Mouse (Mus musculus): ENCODE results near the gene Hdac1. TPM values are rescaled to one million over a fixed set of nuclear protein-coding genes. Genes with fewer than 3 reads are reported as not detected.
A peak's percentile ranks its signal among the peaks of the same experiment; 100 is the strongest.

The Hdac1 gene
- total RNA-seq, 2 experiments from 2014 or later = 102 to 125 TPM

DNA sequence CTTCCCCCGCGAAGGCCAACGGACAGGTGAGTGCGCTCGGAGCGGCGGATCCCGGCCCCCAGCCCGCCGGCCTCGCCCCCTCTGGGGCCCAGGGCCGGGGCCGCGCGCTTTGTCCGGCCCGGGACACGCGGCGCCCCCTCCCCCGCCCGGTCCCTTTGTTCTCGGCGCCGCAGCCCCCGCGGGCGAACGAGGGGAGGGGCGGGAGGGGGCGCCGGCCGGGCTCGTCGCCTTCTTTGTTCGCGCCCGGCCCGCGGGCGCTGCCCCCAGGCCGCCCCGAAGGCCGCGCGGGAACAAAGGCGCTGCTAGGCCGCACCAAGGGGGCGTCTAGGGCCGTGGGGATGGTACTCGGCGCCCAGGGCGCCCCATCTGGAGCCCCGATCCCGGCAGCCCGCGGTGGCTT is 28.6 kb downstream of the Hdac1 start:
- ATAC-seq (replicated peaks; ENCODE audit: low FRiP score, poor library complexity, severe bottlenecking) = no peak

DNA sequence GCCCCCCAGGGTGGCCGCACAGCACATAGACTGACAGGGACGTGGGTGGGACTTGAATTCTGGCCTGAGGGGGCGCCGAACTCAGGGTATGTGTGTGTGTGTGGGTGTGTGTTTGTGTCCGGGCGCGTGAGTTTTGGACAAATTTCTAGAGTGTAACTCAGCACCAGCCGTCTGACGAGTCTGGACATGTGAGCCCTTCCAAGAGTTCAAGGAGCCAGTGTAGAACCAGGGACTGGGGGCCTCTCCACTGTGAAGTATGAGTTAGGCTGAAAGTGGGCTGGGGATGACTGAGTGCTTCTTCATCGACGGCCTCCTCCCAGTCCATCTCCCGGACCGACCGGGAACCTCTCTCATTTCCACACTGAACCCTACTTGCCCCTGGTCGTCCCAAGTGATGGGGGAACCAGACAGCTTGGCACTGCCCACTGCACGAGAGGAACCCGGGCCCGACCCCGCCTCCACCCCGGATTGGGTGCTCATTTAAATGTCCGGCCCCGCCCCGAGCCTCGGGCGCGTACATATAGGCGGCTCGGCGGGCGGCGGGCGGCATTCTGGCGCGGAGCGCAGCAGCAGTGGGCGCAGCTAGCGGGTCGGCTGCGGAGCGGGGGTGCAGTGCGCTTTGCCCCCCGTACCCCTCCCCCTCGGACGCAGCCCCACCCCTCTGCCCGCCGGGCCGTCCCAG is 29.3 kb downstream of the Hdac1 start, which contains the start of gene Marcksl1:
Marcksl1 (plus strand) TSS at position 496 of the 682 bp plus-strand sequence.
- ATAC-seq (replicated peaks; ENCODE audit: low FRiP score, poor library complexity, severe bottlenecking) = peak; percentile 57

DNA sequence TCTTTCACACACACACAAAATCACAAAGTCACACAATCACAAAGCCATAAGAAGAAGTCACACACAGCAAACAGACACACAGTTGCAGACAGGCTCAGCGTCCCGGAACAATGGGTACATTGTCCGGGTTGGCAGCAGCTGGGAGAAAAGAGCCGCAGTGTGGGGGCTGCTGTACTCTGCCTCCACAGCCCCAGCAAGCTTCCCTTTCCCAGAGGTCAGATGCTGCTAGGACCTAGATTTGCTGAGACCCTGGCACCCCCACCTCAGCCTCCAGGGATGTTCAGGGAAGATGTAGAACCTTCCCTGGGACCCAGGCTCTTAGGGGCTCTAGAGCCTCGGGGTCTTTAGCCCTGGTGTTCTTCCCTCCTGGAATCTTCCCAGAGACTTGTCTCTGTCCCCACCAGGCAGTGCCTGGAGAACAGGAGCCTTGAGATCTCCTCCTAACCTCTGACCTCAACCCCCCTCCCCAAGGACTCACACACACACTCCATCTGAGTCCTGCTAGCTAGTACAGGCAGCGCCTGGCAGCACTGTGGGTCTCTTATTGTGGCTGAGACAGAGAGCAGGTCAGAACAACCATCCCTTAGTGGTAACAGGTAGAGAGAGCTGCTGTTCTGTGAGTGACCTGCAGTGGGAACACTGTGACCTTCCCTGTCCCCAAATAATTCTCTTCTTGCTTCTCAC is 31.0 kb downstream of the Hdac1 start:
- ATAC-seq (replicated peaks; ENCODE audit: low FRiP score, poor library complexity, severe bottlenecking) = no peak

DNA sequence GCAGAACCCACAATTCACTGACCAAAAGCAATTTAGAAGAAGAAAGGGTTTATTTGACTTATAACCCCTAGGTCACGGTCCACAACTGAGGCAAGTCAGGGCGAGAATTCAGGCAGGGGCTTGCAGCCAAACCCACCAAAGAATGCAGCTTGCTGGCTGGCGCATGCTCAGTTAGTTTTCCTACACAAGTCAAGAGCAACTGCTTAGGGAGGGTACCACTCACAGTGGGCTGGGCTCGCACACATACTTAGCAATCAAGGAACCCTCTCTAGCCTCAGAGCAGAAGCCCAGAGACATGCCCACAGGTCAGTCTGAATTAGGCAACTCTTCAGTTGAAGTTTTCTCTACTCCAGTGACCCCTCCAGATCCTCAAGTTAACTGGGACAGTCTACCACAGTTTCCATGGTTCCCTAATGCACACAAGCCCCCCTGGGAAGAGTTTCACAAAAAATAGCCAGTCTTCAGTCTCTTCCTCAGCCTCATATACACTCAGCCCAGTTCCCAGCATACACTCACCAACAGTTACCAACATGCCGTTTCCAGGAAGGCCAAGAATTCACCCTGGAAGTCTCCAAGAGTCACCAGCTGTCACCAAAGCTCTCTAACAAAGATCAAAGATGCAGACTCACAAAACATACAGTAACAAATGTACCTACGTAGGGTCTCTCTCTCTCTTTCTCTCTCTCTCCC is 31.6 kb downstream of the Hdac1 start:
- no peak for ATAC-seq (replicated peaks; ENCODE audit: low FRiP score, poor library complexity, severe bottlenecking)

DNA sequence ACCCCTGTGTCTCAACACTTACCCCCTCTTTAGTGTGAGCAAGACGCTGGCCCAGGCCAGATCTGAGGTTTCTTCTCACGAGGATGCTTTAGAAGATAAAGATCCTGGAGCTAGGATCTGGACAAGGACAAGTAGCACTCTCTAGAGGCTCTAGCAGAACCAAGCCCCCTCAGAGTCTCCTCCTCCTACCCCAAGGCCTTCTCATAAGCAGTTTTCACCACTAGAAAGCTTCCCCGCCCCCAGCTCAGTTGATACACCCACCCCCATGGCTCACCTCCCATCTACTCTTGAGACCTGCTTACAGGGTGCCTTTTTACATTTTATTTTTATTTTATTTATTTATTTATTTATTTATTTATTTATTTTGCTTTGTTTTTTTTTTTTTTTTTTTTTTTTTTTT is 32.9 kb downstream of the Hdac1 start:
- ATAC-seq (replicated peaks; ENCODE audit: low FRiP score, poor library complexity, severe bottlenecking) = no peak

DNA sequence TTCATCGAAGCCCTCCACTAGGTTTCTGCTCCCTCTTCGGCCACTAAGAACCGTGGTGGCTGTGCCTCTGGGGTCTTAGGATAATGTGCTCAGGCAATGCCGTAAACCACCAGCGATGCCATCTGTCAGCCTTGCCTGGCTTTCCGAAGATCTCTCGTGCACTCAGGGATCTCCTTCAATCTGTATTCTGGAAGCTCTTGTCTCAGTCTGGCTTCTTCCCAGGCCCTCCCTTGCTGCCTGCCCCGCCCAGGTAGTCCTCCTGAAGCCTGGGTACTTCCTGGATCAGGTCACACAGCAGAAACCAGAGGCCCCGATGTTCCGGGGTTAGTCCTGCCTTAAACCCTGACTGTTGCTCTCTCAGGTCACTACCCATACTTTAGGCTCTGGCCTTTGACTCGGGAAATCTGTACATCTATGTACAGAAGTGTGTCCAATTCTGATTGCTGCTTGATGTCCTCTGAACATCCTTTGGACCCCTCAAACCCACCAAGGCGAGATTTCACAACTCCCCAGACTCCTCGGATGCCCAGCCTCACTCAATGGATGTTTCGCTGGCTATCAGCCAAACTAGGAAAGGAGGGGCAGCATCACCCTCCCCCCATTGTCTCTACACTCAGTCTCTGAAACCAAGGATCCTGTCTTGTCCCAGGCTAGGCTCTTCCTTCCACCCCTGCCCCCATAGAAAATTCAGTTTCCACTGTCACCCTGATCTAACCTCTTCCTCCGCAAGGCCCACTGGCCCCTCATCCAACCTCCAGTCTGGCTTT is 33.5 kb downstream of the Hdac1 start:
- no peak for ATAC-seq (replicated peaks; ENCODE audit: low FRiP score, poor library complexity, severe bottlenecking)

DNA sequence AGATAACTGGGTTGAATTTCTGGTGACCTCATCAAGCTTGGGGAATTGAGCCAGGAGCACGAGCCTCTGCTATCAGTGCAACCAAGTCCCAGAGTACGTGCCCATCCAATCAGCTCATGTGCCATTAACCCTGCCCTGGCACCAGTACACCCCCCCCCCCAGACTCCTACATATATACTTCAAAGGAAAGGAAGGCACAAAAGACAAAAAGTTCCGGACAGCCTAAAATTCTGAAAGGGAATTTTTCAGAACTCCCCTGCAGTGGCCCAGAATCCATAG is 34.3 kb downstream of the Hdac1 start:
- ATAC-seq (replicated peaks; ENCODE audit: low FRiP score, poor library complexity, severe bottlenecking) = no peak

DNA sequence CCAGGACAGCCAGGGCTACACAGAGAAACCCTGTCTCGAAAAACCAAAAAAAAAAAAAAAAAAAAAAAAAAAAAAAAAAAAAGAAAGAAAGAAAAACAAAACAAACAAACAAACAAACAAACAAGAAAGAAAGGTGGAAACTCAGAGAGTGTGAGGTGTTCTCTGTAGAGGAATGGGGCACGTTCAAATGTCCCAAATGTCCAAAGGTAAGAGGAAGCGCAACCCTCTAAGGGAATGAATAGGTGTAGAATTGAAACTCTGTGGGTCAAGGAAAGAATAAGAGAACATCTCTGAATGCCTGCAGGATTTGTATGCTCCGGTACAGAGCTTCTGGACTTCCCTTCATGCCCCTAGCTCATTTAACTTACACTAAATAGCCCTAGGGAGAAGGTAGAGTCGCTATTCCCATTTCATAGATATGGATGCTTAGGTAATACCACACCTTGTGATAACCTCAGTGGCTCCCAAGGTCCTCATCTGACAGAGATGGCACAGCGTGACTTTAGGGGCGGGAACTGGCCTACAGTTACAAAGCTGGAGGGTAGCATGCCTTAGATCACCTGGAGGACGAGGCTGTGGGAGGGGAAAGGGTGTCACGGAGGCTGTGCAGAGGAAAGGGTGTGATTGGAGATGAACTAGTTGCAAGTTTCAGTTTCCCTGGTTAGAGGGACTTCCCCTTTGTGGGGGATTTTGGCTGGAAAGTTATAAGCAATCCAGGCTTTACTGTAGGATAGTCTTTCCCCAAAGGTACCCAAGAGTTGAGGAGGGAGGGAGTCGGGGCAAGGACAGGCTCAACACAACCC is 34.9 kb downstream of the Hdac1 start:
- ATAC-seq (replicated peaks; ENCODE audit: low FRiP score, poor library complexity, severe bottlenecking) = no peak

DNA sequence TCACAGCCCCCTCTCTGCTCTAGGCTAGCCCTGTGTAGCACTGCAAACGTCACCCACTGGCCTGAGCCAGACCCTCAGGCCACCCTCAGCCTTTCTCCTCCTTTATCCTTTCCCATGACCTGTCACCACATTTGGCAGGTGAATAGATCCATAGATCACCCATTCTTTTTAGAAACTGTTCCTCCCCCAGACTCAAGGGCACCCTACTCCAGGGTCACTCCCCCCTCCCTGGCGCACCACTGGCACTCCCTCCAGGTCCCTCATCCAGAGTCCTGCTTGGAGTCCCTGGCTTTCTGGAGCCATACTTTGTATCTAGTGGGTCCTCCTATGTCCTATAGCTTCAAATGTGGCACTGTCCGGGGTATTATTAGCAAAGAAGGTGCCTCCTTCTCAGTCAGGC is 37.0 kb downstream of the Hdac1 start:
- no peak for ATAC-seq (replicated peaks; ENCODE audit: low FRiP score, poor library complexity, severe bottlenecking)

DNA sequence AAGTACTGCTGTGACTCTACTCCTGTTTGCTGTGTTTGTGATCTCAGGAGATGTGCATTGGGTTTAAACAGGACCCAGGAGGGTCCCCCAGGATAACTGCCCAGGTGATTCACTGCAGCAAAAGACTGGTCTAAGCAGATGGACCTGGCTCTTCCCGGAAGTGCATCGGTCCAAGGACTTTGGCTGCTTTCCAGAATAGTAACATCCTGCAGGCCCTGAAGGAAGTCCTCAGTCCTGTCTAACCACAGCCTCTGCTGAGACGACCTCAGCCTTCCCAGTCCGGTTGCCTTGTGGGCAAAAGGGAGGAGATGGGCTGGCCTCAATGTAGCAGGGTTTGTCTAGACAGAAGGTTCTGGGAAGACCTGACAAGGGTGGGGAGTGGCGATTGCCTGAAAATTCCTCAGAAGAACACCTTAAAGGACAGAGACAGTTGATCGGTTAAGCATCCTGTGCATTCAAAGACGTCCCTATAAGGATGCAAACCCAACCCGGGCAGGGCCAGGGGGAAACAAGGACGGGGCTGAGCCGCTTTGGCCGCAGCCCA is 39.5 kb downstream of the Hdac1 start:
- no peak for ATAC-seq (replicated peaks; ENCODE audit: low FRiP score, poor library complexity, severe bottlenecking)

DNA sequence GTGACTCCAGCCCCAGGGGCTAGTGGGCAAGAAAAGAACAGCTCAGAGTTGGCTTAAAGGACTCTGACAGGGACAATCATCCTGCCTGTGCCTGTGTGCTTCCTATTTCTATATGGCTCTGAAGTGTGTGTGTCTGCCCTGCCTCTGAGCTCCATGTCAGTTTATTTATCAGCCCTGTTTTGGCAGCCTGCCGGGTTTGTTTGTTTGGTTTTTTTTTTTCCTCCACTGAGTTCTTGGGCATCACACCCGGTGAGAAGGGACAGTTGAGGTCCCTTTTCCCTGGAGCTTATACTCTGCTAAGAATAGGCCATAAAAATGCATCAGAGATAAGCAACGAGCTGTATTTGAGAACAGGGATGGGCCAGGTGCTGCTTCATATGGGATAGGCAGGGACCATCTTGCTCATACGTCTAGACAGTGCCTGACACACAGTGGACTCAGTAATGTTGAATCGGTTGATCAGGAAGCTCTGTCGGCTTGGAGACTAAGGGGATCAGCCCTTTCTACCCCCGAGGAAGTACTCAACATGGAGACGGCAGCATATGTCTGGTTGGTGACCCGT is 40.1 kb downstream of the Hdac1 start:
- ATAC-seq (replicated peaks; ENCODE audit: low FRiP score, poor library complexity, severe bottlenecking) = no peak

DNA sequence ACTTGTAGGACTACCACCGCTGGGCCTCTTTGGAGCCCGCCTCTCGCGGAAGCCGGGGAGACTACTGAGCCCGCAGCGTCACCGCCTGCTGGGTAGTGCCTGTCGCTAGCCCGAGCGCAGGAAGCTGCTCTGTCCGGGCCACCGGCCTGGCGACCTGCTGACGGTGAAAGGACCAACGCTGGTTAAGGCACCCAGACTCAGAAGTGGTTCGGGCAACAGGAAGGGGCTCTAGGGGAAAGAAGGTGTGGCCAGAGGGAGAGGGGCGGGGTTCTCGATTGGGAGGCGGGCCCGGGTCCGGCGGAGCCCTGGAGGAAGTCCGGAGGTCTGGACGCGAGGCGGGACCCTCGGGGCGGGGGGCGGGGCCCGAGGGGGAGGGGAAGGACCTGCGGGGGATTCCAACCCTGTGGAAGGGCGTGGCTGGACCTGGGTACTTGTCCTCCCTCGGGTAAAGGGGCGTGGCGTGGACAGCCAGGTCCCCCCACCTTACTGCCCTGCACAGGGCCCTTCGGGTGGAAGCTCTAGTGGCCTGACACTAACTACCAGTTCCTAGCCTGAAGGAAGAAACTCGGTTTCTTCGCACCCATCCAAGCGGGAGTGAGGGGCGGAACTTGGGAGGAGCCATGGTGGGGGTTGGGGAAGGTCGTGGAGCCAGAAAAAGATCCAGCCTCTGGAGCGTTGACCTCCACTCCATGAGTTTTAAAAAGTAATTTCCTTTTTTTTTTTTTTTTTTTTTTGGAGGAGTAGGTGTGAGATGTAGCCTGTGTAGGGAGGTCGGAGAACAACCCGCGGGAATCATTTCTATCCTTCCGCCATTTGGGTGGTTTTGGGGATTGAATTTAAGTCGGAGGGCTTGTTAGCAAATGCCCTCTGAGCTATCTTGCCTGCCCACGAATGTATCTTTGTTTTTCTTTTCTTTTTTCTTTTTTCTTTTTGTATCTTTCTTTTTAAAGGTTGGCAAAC is 41.6 kb downstream of the Hdac1 start:
- peak; percentile 55; the same call in 1 of the 2 replicates for ATAC-seq (replicated peaks; ENCODE audit: low FRiP score, poor library complexity, severe bottlenecking)

DNA sequence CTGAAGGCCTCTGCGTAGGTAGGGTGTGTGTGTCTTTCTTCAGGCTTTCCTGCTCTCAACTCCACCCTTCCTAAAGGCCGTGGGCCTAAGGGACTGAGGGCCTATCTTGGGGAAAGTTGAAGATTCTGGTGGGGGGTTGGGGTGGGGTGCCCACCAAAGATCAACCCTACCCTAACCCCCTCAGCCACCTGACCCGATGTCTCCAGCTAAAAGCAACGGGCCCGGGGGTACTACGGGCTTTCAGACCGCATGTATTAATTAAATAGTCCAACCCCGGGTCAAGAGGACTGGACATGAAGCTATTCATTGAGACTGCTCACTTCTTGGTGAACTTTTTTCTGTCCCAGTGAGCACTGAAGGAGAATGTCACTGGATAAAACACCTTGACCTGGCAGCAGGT is 42.5 kb downstream of the Hdac1 start:
- no peak for ATAC-seq (replicated peaks; ENCODE audit: low FRiP score, poor library complexity, severe bottlenecking)

DNA sequence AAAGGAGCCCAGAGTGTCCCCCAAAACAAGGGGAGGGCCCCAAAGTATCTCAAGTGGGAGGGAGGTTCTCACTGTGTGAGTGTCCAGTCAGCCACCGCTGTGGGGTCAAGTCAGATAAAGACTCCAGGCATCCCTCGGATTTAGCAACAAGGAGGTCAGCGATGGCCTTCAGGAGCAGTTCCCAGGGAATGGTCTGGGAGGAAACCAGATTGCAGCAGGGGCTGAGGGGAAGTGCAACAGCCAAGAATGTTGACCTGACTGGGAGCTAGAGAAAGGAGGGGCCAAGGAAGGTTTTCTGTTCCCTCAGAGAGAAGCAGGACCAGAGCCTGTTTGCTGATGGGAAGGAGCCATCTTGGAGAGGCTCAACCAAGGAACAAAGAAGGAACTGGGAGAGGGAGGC is 43.6 kb downstream of the Hdac1 start:
- no peak for ATAC-seq (replicated peaks; ENCODE audit: low FRiP score, poor library complexity, severe bottlenecking)

DNA sequence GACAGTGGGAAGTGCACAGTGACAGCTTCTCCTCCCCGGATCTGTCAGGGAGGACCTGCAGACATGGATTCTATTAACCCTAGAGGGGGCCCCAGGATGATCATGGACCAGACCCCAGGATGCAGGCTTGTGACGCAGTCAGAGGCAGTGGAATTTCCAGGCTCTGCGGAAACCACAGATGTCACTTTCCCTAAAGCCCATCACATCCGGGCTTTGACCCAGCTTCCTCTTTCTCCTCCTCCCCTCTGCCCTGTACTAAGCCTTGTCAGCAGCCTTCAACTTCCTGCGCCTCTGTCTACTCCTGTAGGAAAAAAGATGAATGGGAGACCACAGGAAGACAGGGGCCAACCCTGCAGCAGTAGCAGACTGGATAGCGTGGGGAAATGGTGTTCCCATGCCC is 45.9 kb downstream of the Hdac1 start:
- ATAC-seq (replicated peaks; ENCODE audit: low FRiP score, poor library complexity, severe bottlenecking) = no peak

DNA sequence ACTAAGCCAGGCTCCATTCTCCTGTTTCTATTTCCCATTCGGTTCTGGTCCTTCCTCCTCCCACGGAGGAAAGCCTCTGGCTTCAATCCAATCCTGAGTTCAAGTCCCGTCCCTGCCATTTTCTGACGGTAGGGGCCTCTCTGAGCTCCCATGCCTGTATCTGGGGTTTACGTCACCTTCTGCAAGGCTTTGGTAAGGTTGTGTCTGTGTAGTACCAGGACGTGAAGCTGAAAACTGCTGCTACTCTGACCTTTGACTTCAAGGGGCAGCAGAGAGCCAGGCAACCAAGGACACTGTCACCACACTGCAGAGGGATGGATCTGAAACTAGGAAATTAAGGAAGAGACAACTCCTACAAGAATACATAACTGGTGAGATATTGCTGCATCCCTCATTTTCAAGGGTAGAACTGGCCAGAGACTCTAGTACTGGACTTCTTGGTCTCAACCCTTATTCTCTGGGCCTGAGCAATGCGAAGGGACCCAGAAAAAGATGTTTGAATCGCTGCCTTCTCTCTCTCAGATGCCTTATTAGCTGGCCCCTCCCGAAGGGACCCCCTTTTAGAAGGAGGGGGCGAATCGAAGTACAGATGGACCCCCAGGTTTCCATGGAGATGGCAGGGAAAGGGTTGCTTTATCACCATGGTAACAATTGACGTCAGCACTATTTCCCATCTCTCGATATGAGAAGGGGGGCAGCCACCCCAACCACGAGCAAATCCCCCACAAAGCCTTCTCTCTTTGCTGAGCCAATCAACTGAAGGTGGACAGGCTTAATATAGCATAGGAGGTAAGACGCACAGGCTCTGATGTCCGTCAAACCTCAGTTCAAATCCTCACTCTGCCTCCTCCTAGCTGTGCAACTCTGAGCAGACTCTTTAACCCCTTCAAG is 46.6 kb downstream of the Hdac1 start:
- ATAC-seq (replicated peaks; ENCODE audit: low FRiP score, poor library complexity, severe bottlenecking) = no peak

DNA sequence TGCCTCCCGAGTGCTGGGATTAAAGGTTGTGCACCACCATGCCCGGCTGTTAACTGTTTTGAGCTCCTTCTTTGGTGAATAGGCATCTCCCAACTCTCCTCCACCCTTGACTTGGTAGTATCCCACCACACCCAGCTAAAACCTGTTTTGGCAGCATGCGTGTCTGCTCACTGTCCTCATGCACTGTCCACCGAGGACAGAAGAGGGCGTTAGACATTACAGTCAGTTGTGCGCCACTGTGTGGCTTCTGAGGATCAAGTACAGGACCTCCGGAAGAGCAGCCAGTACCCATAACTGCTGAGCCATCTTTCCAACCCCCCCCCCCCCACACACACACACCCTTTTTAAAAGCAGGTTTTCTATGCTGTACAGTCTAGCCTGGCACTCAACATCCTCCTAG is 47.8 kb downstream of the Hdac1 start:
- no peak for ATAC-seq (replicated peaks; ENCODE audit: low FRiP score, poor library complexity, severe bottlenecking)

Measured in erythroid progenitor cell, adult 5-6 weeks (primary cell).